Mouse (Mus musculus) adrenal gland, postnatal 14 days (tissue): Measurements from ENCODE around the gene Tmcc3. TPM values are rescaled to one million over a fixed set of nuclear protein-coding genes. Genes with fewer than 3 reads are reported as not detected.

Experiments
- DNase-seq: peaks from one replicate; pipeline ENCODE4 v3.0.0; 2021; ENCODE audit warnings: mixed read lengths
- total RNA-seq: library from RNA; stranded (reverse); gene quantifications from 2 replicates; pipeline ENCODE4 v1.2.3, GENCODE M21; 2021

Tmcc3 gene
- total RNA-seq, 1 experiment from 2014 or later = 29.1 TPM

GRCm38 (mm10) chr10:94549511-94550232 lies 237.9 kb downstream of the Tmcc3 start:
- DNase-seq = peak; percentile 42

GRCm38 (mm10) chr10:94550649-94551048 lies 238.9 kb downstream of the Tmcc3 start:
- DNase-seq = no peak

GRCm38 (mm10) chr10:94551065-94551464 lies 239.3 kb downstream of the Tmcc3 start:
- no peak for DNase-seq

- no peak for DNase-seq
These were observed 239.8 kb downstream of the Tmcc3 start for GRCm38 (mm10) chr10:94551511-94551910.

- no peak for DNase-seq
These were observed 240.3 kb downstream of the Tmcc3 start for GRCm38 (mm10) chr10:94551924-94552523.

- DNase-seq = no peak
These were observed 243.6 kb downstream of the Tmcc3 start for GRCm38 (mm10) chr10:94555394-94555793.

DNA sequence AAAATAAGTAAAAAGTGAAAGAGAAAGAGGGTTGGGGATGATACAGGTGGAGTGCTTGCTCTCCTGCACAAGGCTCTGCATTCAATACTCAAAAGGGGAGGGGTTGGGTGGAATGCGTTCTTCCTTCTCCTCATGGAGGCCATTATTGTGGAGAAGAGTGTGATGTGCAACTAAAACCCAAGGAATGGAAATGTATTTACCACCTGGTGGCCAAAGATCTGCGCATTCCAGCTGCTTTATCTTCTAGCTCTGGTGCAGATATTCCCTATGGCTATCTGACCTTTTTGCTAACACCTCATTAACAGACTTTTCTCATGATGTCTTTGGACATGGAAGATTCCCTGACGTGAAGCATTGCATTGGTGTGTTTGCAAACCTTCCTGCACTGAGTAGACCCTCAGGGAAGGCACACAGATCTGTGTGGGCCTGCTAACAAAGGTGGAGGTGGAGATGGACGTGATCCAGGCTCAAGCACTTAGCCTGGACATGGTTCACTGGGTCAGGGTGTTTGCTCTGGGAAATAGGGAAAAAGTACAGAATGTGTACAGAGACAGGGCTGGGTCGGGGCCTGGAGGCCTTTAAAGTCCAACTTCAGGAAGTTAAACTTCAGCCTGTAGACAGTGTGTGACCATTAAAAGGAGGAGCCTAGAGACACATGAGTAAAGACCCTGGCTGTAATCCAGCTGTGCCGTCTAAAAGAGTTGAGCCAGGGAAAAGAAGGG lies 245.8 kb downstream of the Tmcc3 start:
- DNase-seq = no peak

- no peak for DNase-seq
These were observed 247.1 kb downstream of the Tmcc3 start for GRCm38 (mm10) chr10:94558826-94559225.

GRCm38 (mm10) chr10:94561351-94561750 lies 249.6 kb downstream of the Tmcc3 start:
- DNase-seq = no peak

DNA sequence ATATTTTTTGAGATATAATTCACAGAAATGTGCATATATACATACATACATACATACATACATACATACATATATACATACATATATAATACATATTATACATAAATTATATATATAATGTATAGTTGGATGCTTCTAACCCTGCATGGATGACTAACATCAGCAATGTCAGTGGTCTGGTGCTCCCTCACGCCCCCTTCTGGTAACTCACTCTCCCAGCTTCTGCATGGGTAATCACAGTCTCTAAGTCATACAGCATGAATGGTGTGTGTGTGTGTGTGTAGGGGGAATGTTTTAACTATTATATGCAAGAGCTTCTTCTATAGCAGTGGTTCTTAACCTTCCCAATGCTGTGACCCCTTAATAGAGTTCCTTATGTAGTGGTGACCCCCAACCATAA lies 250.4 kb downstream of the Tmcc3 start:
- DNase-seq = peak; percentile 67

GRCm38 (mm10) chr10:94562991-94563390 lies 251.2 kb downstream of the Tmcc3 start:
- DNase-seq = no peak

DNA sequence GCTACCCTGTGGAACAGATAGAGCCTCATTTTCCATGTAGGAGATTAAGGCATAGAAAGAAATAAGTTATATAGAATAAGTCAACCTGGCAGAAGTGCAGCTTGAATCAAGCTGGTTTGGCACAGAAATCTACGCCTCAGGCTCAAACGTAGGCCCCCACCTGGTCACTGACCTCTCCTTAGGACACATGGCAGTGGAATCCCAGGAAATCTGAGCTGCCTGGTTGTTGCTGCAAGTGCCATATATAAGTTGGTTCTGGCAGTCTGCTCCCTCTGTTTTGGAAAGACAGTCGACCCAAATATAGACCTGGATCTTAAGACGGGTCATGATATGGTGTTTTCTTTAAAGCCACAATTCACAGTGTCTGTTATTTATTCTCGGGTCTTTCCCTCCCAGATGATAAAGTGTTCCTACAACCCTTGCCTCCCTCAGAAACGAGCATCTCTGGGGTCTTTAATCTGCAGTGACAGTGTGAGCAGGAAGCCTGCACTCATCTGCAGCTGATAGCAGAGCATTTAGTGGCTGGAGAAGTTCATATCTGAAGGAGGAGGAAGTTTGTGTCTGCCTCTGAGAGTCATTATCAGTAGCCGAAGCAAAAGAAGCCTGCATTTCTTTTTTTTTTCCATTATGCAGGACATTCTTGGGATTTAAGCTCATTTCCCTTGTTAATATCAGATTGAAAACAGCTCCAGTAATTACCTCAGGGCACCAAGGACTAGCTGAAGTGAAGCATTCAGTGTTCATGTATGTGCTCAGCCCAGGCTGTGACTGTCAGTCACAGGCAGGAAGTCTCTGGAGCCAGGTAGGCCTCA lies 253.9 kb downstream of the Tmcc3 start:
- DNase-seq = no peak

- DNase-seq = no peak
These were observed 254.6 kb downstream of the Tmcc3 start for GRCm38 (mm10) chr10:94566222-94566868.

GRCm38 (mm10) chr10:94567251-94567650 lies 255.5 kb downstream of the Tmcc3 start:
- DNase-seq = no peak

GRCm38 (mm10) chr10:94567915-94568314 lies 256.2 kb downstream of the Tmcc3 start:
- no peak for DNase-seq

DNA sequence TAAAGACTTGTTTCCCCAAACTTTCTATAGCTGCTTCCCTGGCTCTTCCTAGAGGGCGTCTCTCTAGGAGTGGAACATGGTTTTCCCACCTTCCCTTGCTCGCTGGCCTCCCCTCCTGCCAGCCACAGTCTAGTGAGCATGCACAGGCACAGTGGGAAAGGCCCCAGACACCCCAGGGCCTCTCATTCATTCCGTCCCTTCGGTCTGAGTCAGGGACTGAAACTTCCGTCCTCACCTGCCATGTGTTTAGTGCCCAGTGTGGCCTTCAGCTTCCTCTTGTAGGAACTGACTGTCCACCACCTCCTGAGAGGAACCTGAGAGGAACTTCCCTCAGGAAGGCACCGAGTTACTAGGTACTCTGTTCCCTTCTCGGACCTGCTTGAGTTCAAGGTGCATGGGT lies 257.1 kb downstream of the Tmcc3 start:
- no peak for DNase-seq

DNA sequence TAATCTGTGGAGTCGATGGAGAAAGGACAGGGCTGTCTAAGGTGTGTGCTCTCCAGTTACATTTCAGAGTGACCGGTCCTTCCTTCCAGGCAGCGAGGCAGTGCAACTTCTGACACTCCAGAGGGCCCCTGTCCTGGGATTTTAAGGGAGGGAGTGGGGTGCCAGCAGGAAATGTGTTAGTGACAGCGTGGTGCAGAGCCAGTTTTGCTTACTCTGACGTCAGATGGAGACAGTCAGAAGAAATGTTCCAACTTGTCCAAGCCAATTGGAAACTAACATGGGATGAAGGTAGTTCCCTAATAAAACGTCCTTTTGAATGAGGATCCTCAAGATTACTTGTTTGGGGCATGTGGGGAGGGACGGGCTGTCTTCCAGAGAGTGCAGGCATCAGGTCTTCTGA lies 258.0 kb downstream of the Tmcc3 start:
- DNase-seq = no peak

DNA sequence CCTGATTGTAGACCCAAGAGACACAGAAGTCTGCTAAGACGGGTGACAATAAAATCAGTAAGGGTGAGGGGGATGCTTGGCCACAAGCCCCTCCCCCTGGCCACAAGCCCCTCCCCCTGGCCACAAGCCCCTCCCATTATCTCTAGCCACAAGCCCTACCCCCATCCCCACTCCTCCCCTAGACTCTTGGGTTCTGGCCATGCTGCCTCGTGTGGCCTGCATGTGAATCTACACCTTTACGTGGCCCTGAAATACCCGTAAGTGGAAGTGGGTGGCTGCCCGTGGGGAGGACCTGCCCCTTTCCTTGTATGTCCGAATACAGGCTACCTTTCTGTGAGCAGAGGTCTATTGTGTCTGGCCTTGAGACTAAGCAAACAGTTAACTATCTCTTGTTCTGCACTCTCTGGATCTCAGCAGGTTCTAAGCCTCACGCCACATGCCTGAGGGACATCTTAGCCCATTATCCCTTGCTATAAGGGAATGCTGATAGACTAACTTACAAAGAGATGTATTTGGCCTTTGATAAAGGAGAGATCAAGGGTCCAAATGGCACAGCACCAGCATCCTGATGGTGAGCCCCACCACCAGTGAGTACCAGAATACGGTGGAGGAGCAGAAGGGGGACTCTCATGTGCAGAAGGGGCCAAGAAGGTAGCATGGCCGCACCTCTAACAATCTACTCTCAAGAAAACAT lies 260.3 kb downstream of the Tmcc3 start:
- DNase-seq = peak; percentile 36

GRCm38 (mm10) chr10:94572772-94573171 lies 261.0 kb downstream of the Tmcc3 start:
- peak; percentile 54 for DNase-seq

- peak; percentile 61 for DNase-seq
These were observed 262.9 kb downstream of the Tmcc3 start for GRCm38 (mm10) chr10:94574451-94575333.
